Mouse (Mus musculus) heart, adult 2 months (tissue): ENCODE results near the gene 1700037C18Rik. TPM values are rescaled to one million over a fixed set of nuclear protein-coding genes. Genes with fewer than 3 reads are reported as not detected.

Experiments
- DNase-seq, 2 experiments: peaks; one replicate each; pipeline ENCODE4 v3.0.0; 2021
- H3K27ac ChIP-seq: fragments of 200-600 bp; 2 replicates; pipeline ENCODE4 v1.8.1; 2022
- H3K27me3 ChIP-seq: fragments of 200-500 bp; 2 replicates; pipeline ENCODE4 v1.6.1; 2012; ENCODE audit warnings: mild to moderate bottlenecking, low read length, inconsistent platforms, mixed read lengths; ENCODE audit not compliant: control insufficient read depth, insufficient read depth
- H3K36me3 ChIP-seq: fragments of 200-500 bp; 2 replicates; pipeline ENCODE4 v1.6.1; 2012; ENCODE audit warnings: low read length, inconsistent platforms; ENCODE audit not compliant: control insufficient read depth, insufficient read depth
- H3K4me1 ChIP-seq: fragments of 200-500 bp; 2 replicates; pipeline ENCODE4 v1.6.1; 2011; ENCODE audit warnings: low read length; ENCODE audit not compliant: control insufficient read depth, insufficient read depth
- H3K4me3 ChIP-seq: fragments of 200-600 bp; 2 replicates; pipeline ENCODE4 v1.8.1; 2022
- H3K79me2 ChIP-seq: fragments of 200-500 bp; replicated peaks from 2 replicates; pipeline ENCODE4 v1.6.1; 2012; ENCODE audit warnings: mild to moderate bottlenecking, inconsistent platforms, low read length, moderate library complexity, mixed read lengths; ENCODE audit not compliant: control insufficient read depth, insufficient read depth
- H3K9ac ChIP-seq: fragments of 200-500 bp; 2 replicates; pipeline ENCODE4 v1.6.1; 2012; ENCODE audit warnings: low read depth, mild to moderate bottlenecking, control low read depth, inconsistent platforms, low read length, mixed read lengths
- CTCF ChIP-seq: fragments of 200-600 bp; IDR thresholded peaks from 2 replicates; pipeline ENCODE4 v1.8.1; 2022; ENCODE audit warnings: antibody characterized with exemption, mild to moderate bottlenecking, moderate library complexity
- EP300 ChIP-seq: fragments of 200-500 bp; IDR thresholded peaks from 2 replicates; pipeline ENCODE4 v1.6.1; 2011; ENCODE audit warnings: low read depth, low read length, control low read depth; ENCODE audit not compliant: insufficient read depth
- POLR2A ChIP-seq: fragments of 200-500 bp; IDR thresholded peaks from 2 replicates; pipeline ENCODE4 v1.6.1; 2011; ENCODE audit warnings: mild to moderate bottlenecking, low read depth, low read length, control low read depth; ENCODE audit not compliant: insufficient read depth
- WGBS: fragments of 180-500 bp; shearing (Covaris S2); methylation state at CpG from one replicate; pipeline ENCODE4 v1.1.7; 2018; 5-methylcytosine and 5-hydroxymethylcytosine counted together
- intact Hi-C: fragments of 180-260 bp; cut with DNase I; formaldehyde crosslinking; loops from one replicate; pipeline ENCODE4 v1.15.1; 2025
- polyA plus RNA-seq: library from polyadenylated mRNA; depleted of rRNA; stranded (reverse); fragments of >200 nt; gene quantifications from 2 replicates; pipeline ENCODE4 v1.2.3, GENCODE M21; 2012
- total RNA-seq, 2 experiments: library from RNA; stranded (reverse); gene quantifications; 2 replicates each; pipeline ENCODE4 v1.2.3; 2021

1700037C18Rik gene
- total and polyA plus RNA-seq, 3 experiments, result 2.9 TPM

DNA sequence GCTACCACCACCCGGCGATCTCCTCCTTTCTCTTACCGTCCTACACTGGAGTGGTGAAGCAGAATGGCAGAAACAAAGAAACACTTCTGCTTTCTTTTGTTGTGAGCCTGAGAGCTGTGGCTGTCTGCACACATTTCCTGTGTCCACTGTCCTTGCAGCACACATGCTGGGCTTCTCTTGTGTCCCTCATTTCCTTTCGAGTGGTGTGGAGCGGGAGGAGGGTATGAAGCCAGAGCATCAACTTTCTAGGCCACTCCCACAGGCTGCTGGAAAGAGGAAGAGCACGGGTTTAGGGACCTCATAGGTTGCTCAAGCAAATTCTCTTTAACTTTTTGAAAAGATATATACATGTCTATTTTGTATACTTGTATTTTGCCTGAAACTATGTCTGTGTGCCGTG is 20.7 kb upstream of the 1700037C18Rik start:
- no peak overlapping the region for H3K9ac ChIP-seq
- no peaks in the 10 kb centered on the region for H3K79me2 ChIP-seq
- 58% methylated on average over 7 of the region's 7 CpGs for WGBS
- intact Hi-C loops, result no loop called here
- no peak overlapping the region for H3K4me3 ChIP-seq
- no peaks in the 10 kb centered on the region for H3K36me3 ChIP-seq
- no peak overlapping the region for H3K27ac ChIP-seq
- DNase-seq, result peak in 1 of 2 experiments; percentile 49
- TF ChIP-seq CTCF (no peak), EP300 (no peak), POLR2A (no peak)
- H3K27me3 ChIP-seq, result no peaks in the 10 kb centered on the region
- H3K4me1 ChIP-seq, result no peaks in the 10 kb centered on the region

DNA sequence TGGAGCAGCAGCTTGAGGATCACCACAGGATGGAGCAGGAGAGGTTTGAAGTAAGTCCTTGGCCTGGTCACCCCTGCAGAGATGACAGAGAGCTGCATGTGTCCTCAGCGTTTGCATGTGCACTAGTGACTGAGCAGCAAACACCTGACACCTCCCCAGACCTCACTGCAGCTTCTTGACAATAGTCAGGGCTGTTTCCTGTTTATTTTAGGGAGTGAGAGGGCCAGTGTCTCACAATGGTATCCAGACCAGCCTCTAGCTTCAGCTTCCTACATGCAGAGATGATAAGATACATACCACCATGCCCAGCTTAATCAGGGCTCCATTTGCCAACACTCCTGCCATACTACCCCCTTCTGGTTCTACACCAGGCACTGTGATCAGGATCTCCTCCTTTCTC is 20.1 kb upstream of the 1700037C18Rik start:
- Histone ChIP-seq H3K36me3 (no peaks in the 10 kb centered on the region), H3K4me3 (no peak overlapping the region), H3K79me2 (no peaks in the 10 kb centered on the region), H3K4me1 (no peaks in the 10 kb centered on the region), H3K9ac (no peak overlapping the region), H3K27ac (no peak overlapping the region), H3K27me3 (no peaks in the 10 kb centered on the region)
- 26% methylated on average over 1 of the region's 1 CpGs for WGBS
- no peak for TF ChIP-seq EP300
- no peak for TF ChIP-seq POLR2A
- no peak for TF ChIP-seq CTCF
- intact Hi-C loops, result no loop called here
- DNase-seq, result no peak

DNA sequence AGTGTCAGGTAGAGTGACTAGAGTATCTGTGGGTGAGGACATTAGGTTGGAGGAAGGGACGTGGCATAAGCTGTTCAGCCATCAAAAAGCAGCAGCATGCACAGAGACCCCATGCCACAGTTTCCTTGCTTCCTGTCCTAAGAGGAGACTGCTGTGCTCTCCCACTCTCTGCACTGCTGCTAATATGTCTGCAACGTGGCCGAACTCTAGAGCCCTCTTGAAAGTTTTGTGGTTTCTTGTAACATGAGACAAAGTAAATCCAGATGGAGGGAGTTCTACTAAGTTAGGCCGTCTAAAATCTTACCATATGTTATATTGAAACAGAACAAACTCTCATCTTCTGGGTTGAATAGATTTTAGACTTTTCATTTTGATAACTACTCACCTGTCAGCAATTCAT is 15.5 kb upstream of the 1700037C18Rik start:
- intact Hi-C loops, result no loop called here
- WGBS, result 93% methylated on average over 4 of the region's 4 CpGs
- H3K36me3 ChIP-seq, result no peaks in the 10 kb centered on the region

DNA sequence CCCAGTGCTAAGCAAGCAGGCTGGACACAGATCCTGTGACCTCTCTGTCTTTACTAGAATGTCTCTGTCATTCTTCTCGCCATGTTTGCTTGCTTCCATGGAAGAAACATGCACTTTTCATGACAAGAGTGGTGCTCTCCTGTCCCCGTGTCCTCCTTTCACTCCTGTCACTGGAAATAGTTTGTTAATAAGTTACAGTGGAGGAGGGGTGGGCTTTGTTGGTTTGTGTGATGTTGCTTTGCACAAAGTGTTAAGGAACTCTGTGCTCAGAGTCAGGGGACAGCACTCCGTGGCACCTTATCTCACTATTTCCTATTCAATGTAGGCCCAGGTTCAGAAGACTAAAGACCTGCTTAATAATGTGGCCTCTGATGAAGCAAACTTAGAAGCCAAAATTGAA is 15.0 kb upstream of the 1700037C18Rik start:
- no peak overlapping the region for H3K4me3 ChIP-seq
- DNase-seq, result no peak
- H3K36me3 ChIP-seq, result no peaks in the 10 kb centered on the region
- H3K4me1 ChIP-seq, result no peaks in the 10 kb centered on the region
- no peak overlapping the region for H3K27ac ChIP-seq
- intact Hi-C loops, result no loop called here
- WGBS, result 88% methylated on average over 3 of the region's 3 CpGs
- no peak overlapping the region for H3K9ac ChIP-seq
- no peaks in the 10 kb centered on the region for H3K27me3 ChIP-seq
- H3K79me2 ChIP-seq, result no peaks in the 10 kb centered on the region
- TF ChIP-seq POLR2A (no peak), CTCF (no peak), EP300 (no peak)

More for the DNA sequence above, 15.5 kb upstream of the 1700037C18Rik start:
- no peak for DNase-seq
- TF ChIP-seq CTCF, result no peak
- TF ChIP-seq EP300, result no peak
- TF ChIP-seq POLR2A, result no peak
- no peak overlapping the region for H3K27ac ChIP-seq
- H3K9ac ChIP-seq, result no peak overlapping the region
- H3K27me3 ChIP-seq, result no peaks in the 10 kb centered on the region
- H3K4me1 ChIP-seq, result no peaks in the 10 kb centered on the region
- no peaks in the 10 kb centered on the region for H3K79me2 ChIP-seq
- no peak overlapping the region for H3K4me3 ChIP-seq

DNA sequence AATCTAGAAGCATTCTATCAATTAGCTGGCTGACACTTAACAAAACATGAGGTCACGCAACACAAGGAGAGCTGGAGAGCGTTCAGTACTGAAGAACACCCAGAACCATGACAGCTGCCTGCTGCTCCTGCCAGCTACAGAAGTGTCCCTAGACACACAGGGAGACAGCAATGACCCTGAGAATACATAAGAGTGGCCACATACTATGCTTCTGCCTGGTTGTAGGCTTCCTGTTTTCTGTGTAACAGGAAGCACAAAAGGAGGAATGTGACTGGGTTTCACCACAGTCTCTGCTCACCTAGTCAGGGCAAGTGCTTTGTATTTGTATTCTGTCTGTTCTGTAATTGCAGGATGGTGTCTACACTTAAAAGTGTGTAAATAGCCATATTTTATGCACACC is 12.3 kb upstream of the 1700037C18Rik start:
- DNase-seq, result no peak
- no peaks in the 10 kb centered on the region for H3K4me1 ChIP-seq
- 67% methylated on average over 2 of the region's 2 CpGs for WGBS

DNA sequence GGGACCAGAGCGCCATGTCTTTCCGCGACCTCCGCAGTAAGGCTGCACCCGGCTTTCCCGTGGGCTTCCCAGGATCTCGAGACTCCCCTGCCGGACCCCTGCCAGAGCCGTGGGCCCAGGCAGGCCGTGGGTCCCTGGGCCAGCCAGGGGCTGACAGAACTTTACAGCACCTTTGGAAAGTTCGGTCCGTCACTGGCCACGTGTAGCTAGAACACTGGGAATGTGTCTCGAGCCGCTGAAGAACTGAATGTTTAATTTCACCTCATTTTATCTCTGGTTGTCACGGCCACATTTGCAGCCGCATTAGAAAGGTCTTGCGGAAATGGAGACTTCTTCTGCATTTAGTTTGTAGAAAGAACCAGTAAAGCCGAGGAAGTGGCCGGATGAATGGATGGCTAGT is 629 bp upstream of the 1700037C18Rik start:
- Histone ChIP-seq H3K79me2 (no peaks in the 10 kb centered on the region), H3K27me3 (no peaks in the 10 kb centered on the region), H3K27ac (peak overlapping the region; percentile 90), H3K36me3 (peaks cover 3% of the 10 kb centered on the region), H3K9ac (peak overlapping the region; percentile 79), H3K4me1 (no peaks in the 10 kb centered on the region), H3K4me3 (peak overlapping the region; percentile 75)
- no peak for TF ChIP-seq POLR2A
- TF ChIP-seq EP300, result no peak
- no peak for TF ChIP-seq CTCF
- DNase-seq, result no peak
- intact Hi-C loops, result loop anchor here (2.0 kb wide), 2 partner anchors 62 to 94 kb away; partner anchors contain the start of genes Slx4 and Zfp174
- WGBS, result 3% methylated on average over 20 of the region's 20 CpGs

More for the DNA sequence above, 12.3 kb upstream of the 1700037C18Rik start:
- no peaks in the 10 kb centered on the region; the same call in 1 of the 2 replicates for H3K36me3 ChIP-seq
- no peak overlapping the region for H3K27ac ChIP-seq
- no peaks in the 10 kb centered on the region for H3K27me3 ChIP-seq
- intact Hi-C loops, result no loop called here
- H3K9ac ChIP-seq, result no peak overlapping the region
- H3K79me2 ChIP-seq, result no peaks in the 10 kb centered on the region
- no peak overlapping the region for H3K4me3 ChIP-seq
- no peak for TF ChIP-seq POLR2A
- TF ChIP-seq CTCF, result no peak
- TF ChIP-seq EP300, result no peak
